Mouse (Mus musculus) c-Kit-positive CD71-positive TER-119-negative erythroid progenitor cells, embryonic 14.5 days (primary cell): ENCODE data around the gene Opcml.

Source experiments
- DNase-seq: peaks from one replicate; pipeline ENCODE4 v3.0.0-alpha.2; 2013; ENCODE audit warnings: low read depth

Gene Opcml

GRCm38 (mm10) chr9:28536637-28537036 lies 746.1 kb downstream of the Opcml start:
- no peak for DNase-seq

DNA sequence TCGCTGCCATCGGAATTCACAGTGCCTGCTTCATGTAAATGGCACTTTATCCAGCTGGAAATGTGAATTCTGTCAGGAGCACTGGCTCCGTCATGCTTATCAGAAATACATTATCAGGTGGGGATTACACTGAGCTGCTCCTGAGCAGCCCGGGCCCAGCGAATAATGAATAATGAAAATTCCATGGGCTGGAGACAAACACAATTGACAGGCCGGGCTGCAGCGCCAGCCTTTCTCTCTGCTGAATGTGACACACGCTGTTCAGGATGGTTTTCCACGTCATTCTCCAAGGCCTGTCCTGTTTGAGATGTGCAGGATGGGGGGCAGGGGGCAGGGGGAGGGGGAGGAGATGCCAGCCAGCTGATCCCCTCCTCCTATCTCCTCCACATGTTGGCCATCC lies 757.6 kb downstream of the Opcml start:
- no peak for DNase-seq

DNA sequence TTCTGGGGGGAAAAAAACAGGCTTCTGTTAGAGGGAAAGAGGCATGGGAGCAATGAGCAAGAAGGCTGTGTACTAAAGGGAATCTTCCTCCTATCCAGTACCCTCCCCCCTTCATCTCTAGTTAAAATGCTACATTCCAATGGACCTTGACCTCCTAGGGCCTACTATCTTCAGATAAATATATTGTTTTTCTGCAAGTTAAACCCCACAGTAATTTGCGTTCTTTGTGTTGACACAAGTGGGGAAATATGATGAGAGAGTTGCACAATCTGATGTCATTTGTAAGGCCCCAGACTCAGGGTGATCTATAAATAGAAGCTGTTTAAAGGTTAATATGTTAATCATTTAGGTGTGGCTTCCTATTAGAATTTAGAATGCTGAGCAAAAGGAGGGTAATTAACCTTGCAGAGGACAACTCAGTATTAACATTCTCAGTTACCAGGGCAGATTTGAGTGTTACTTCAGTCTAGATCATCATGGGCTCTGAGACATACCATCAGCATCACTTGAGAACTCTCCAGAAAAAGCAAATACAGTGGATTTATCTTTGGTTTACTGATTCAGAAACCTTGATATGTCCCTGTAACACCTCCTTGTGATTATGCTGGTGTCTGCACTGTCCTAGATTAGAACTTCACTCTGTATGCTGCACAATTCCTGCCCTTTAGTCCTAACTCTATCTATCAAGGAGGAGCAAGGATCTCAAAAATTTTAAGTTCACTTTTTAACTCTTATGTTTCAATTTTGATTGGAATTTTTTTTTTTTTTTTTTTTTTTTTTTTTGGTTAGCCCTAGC lies 762.0 kb downstream of the Opcml start:
- no peak for DNase-seq

- no peak for DNase-seq
Measured at GRCm38 (mm10) chr9:28558628-28559027, 768.1 kb downstream of the Opcml start.

DNA sequence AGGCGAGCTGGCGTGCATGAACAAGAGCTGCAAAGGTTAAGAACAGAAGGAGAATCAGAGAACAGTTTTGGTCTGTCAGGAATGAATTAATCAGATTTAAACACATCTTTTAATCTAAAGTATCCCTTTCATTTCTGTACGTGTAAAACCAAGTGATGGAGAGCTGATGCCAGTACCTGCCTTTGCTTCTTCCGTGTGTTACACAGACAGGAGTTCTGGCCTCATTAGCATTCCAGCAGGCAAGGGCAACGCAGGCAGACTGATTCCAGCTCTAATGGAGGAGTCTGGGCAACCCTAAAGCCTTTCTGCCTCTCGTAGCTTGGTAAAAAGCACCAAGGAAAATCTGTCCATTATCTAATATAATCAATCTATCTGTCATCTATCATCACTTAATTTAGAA lies 771.2 kb downstream of the Opcml start:
- DNase-seq, result no peak

DNA sequence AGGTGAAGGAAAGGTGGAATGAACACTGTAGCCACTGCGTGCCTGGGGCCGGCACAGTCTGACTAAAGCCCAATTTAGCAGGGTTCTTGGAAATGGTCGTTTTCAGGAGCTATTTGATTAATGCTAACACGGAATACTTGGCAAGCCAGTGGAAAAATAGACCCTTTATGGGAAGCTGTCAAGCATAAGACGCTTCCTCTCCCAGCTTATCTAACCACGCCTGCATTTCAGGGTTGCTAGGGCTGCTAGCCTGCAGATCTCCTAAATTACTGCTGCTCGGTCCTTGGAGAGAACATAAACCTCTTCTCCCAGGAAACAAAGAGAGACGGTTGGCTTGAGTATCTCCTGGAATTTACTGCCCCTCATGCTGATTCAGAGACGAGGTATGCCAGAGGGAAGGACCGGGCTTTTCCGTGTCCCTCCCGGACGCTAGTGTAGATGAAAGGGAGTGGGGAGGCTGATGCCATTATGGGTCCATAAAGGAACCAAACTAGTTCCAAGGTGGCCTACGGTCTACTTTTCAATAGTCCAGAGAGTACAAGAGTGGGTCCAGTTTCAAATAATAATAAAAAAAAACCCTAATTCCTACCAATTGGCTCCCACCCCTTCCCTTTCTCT lies 772.6 kb downstream of the Opcml start:
- no peak for DNase-seq

DNA sequence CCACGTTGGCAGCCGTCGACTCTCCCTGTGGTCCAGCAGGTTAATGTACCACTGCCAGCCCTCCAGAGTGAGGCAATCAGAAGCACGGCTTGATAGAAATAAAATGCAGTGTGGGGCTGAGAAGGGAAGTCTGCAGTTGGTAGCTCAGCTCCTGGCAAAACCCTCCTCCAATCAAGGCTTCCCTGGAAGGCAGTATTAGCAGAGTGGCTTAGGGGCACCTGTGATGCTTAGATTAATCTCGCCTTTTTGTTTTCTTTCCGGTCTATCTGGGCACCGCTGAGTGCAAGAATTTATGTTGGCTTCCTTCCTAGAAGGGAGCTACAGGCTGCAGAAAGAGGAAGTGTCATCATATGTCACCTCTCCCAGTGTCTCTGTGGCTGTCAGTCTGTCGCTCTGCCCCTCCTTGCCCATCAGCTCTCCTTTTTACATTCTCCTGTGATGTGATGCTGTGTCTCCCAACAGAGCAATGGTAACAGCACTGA lies 778.5 kb downstream of the Opcml start:
- no peak for DNase-seq

DNA sequence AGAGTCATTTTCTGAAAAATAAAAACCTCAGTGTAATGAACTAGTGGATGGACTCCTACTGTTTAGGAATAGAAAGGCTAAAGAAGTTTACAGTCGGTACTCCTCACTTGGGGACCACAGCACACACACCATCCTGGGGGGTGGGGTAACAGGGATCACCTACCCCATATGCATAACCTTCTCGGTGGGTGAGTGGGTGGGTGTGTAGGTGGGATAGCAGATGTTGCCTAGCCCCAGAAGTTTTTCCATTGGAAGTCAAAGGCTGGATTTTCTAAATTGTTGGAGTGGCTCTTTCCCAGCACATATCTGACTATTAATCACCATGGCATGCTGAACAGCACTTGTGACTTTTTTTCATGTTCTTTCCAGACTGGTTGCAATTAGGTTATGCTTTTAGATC lies 779.2 kb downstream of the Opcml start:
- DNase-seq, result no peak

DNA sequence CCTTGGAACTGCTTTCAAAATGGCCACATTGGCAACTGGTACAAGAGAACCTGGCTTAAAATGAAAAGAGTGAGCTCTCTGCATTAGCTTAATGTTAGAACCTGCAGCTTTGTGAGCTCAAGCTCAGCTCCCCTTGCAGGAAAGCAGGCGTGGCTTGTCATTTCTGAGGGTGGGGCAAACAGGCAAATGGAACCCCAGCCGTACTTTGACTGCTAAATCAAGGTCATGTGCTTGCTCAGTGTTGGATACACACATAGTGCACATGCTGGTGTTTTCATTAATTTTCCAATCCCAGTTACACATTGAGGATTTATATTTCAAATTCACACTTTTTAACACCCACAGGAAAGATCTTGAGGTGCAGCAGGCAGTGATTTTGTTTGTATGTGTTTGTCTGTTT lies 781.1 kb downstream of the Opcml start:
- no peak for DNase-seq

GRCm38 (mm10) chr9:28572136-28572774 lies 781.7 kb downstream of the Opcml start:
- no peak for DNase-seq

DNA sequence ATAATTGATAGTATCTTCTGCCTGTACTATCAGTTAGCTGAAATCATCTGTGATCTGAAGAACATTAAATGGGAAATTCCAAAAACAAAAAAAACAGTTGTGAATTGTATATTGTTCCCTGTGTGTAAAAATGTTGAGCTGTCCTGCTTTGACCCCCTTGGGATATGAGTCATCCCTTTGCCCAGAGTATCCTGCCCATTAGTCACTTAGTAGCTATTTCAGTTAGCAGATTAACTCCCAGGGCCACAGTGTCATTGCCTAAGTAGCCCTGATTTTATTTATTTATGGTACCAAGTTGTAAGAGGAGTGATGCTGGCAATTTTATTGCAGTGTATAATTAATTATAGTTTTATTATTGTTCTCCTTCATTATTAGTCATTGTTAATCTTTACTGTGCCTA lies 788.2 kb downstream of the Opcml start:
- no peak for DNase-seq

DNA sequence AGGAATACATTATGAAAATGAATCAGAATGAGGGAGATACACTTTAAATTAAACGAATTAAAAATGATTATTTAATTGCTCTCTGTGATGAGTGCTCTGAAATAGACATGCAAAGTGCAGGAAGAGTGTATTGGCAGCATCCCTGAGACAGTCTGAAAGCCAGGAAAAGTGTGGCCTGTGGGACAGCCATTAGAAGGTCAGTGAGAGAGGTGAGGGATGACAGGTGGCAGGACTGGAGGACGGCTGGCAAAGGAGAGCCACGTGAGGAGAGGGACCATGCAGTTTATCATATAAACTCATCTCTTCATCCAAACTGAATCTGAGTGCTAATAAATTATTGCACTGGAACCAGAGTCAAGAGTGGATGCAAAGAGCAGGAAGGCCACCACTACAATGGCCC lies 796.7 kb downstream of the Opcml start:
- DNase-seq, result no peak

- no peak for DNase-seq
Measured at GRCm38 (mm10) chr9:28587857-28588388, 797.3 kb downstream of the Opcml start.

- no peak for DNase-seq
Measured at GRCm38 (mm10) chr9:28588488-28588887, 797.9 kb downstream of the Opcml start.

DNA sequence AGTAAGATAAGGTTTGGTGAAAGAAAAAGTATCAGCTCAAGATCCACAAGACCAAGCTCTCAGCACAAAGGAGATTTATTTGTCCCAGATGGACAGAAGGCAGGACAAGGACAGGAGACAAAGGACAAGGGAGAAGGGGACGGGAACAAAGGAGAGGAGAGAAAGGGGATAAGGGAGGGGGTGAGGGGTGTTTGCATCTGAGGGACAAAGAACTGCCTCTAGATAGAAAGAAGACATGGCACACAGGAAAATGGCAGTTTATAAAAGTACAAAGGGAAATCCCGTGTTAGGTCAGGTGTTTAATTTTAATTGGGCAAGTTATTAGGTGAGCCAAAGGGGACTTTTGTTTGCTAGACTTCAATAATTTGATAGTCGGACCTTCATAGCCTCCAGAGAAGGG lies 801.6 kb downstream of the Opcml start:
- no peak for DNase-seq

DNA sequence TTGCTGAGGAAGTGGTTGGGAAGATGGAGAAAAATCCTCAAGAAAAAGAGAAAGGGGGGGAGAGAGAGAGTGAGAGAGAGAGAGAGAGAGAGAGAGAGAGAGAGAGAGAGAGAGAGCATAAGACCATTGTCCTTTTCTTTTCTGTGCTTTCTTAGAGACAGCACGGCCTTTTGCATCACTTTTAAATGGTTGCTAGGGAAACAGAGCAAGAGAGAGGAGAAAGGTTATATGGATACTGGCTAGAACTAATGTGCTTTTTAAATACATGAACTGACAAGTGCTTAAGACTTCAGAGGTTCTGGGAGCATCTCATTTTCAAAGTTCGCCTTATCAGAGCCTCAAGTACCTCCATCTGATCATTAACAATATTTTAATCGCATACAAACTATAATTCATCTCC lies 804.5 kb downstream of the Opcml start:
- no peak for DNase-seq

- no peak for DNase-seq
Measured at GRCm38 (mm10) chr9:28605561-28605960, 815.0 kb downstream of the Opcml start.

- no peak for DNase-seq
Measured at GRCm38 (mm10) chr9:28613683-28614620, 823.4 kb downstream of the Opcml start.

DNA sequence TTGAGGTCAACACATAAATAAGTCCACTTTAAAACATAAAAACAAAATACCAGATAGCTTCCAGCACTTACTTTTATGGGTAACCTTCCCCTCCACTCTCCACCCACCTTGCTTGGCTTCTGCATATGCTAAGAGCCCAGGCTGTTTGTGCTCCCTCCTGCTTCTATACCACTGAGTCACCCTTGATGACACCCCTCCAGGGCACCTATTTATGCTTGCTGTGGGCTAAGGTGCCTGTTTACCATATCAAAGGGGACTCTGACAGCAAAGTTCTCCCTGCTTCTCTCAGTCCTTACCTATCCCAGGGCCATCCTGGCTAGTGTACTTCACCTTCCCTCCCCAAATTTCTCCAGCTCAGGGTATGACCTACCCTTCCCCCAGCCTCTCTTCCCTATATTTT lies 824.9 kb downstream of the Opcml start:
- DNase-seq, result no peak

GRCm38 (mm10) chr9:28617666-28618065 lies 827.1 kb downstream of the Opcml start:
- no peak for DNase-seq

- DNase-seq, result no peak
Measured at GRCm38 (mm10) chr9:28618186-28618892, 827.8 kb downstream of the Opcml start.
